Mouse (Mus musculus) layer of hippocampus, postnatal 10 days (tissue): ENCODE results near the gene Orai3. TPM values are rescaled to one million over a fixed set of nuclear protein-coding genes. Genes with fewer than 3 reads are reported as not detected.

Source experiments
- DNase-seq, 2 experiments: peaks; one replicate each; pipeline ENCODE4 v3.0.0; 2021; ENCODE audit warnings: low spot score in 2 of 2
- total RNA-seq, 2 experiments: library from RNA; stranded (reverse); gene quantifications; 2 replicates each; pipeline ENCODE4 v1.2.3; 2021

Orai3 gene
- total RNA-seq, 2 experiments from 2014 or later = 18.5 to 19.1 TPM

DNA sequence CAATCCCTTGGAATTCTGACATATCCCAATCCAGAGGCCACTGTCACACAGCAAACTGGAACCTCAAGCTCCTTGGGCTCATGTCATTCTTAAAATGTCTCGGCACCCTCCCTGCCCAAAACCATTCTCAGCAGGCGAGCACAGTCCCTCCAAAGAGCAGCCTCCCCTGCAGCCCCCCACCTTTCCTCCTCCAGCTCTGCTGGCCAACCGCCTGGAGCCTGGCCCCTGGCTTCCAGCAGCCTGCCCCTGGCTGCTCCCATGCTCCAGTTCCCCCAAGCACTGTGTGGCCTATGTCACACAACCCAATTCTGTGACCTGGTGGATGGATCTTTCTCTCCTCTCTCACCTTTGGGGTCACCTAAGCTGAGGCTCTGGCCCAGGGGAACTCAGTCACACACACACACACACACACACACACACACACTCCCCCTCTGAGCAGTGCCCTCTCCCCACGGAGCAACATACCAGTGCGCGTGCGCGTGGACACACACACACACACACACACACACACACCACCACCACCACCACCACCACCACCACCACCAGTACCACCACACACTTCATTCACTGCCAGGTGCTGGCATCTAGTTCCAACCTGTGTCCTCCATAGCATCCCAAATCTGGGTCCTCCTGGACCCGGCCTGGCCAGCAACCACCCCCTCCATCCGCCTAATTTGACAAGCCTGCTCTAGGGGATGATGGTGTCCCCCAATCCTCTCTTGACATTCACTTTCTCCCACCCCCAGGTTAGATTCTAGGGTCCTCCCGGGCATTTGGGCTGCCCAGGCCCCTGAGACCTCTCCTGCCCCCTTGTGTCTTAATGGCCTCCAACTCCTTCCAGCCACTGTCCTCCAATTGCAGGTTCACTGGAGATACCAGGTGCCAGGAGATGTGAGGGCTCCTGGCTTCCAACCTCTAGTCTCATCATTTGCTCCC lies 53.9 kb downstream of the Orai3 start:
- DNase-seq = no peak

DNA sequence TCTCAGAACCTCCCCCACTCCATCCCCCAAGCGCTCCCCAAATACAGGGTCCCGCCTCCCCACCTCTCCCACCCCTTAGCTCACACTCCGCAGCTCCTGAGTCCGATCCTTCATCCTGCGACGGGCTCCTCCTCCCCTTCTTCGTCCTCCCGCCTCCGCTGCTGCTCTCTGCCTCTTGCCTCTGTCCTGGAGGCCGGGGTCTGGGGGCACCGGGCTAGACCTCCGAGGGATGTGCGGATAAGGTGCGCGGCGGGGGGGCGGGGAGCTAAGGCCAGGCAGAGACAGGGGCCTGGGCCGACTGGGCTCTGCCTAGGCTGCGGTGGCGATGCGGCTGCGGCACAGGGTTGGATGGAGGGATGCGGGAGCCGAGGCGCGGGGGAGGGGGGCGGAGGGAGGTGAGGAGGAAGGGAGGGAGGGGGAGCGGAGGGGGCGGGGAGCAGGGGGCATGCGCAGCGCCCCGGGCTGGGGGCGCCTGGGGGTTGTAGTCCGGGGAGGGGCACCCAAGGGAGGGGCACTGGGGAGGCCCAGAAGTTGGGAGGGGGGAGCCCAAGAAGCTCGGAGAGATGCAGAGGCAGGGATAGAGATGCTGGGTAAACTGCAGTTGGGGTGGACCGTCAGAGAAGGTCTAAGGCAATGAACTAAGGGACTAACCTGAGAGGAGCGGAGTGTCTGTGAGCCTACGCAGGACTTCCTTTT lies 54.7 kb downstream of the Orai3 start, which contains the start of the genes Stx4a and Stx1b:
TSS of gene Stx4a (plus strand) at position 119 of the 696 bp plus-strand sequence.
TSS of gene Stx1b (minus strand) at position 374 of the 696 bp plus-strand sequence.
- peak; percentile 72 to 79 for DNase-seq

Other genes starting within 250 kb of the Orai3 start
- gene Tmem265, start 208.4 kb upstream of the Orai3 start, total RNA-seq = 1 to 10 TPM in 1 of 2 experiments, under 1 TPM in 1; 0.80 to 2.4 TPM
- gene Phkg2, start 196.5 kb upstream of the Orai3 start, total RNA-seq = 10 to 100 TPM; 69.4 to 76.3 TPM
- gene Ccdc189, start 181.2 kb upstream of the Orai3 start, total RNA-seq = 10 to 100 TPM; 10.5 to 11.2 TPM
- gene Rnf40, start 181.0 kb upstream of the Orai3 start, total RNA-seq = 10 to 100 TPM; 70.6 to 71.3 TPM
- gene Zfp629, start 154.0 kb upstream of the Orai3 start, total RNA-seq = 10 to 100 TPM; 25.1 to 31.8 TPM
- 10 to 100 TPM; 38.6 TPM for gene Bcl7c, start 60.9 kb upstream of the Orai3 start, total RNA-seq
- gene Ctf1, start 57.1 kb upstream of the Orai3 start, total RNA-seq = 1 to 10 TPM; 4.3 to 5.3 TPM
- gene Ctf2, start 37.6 kb upstream of the Orai3 start, total RNA-seq = not detected
- 10 to 100 TPM; 86.8 to 92.2 TPM for gene Fbxl19, start 25.3 kb upstream of the Orai3 start, total RNA-seq
- gene Setd1a, start 6.9 kb downstream of the Orai3 start, total RNA-seq = 10 to 100 TPM; 35.5 to 40.3 TPM
- gene Gm49388, start 15.8 kb downstream of the Orai3 start, total RNA-seq = 1 to 10 TPM; 2.9 to 4.6 TPM
- 1 to 10 TPM; 4.8 to 5.1 TPM for gene Hsd3b7, start 30.8 kb downstream of the Orai3 start, total RNA-seq
- gene Stx4a, start 54.5 kb downstream of the Orai3 start, total RNA-seq = 10 to 100 TPM; 46.9 to 53.6 TPM
- 100 to 1,000 TPM; 292 to 296 TPM for gene Stx1b, start 54.7 kb downstream of the Orai3 start, total RNA-seq
- gene Zfp646, start 106.4 kb downstream of the Orai3 start, total RNA-seq = 10 to 100 TPM; 28.6 to 30.2 TPM
- 10 to 100 TPM; 22.9 to 25.3 TPM for gene Zfp668, start 107.0 kb downstream of the Orai3 start, total RNA-seq
- gene Prss53, start 121.2 kb downstream of the Orai3 start, total RNA-seq = 1 to 10 TPM in 1 of 2 experiments, under 1 TPM in 1; 0.96 to 1.1 TPM
- not detected for gene Gm21974, start 125.6 kb downstream of the Orai3 start, total RNA-seq
- 10 to 100 TPM; 25.0 to 26.3 TPM for gene Vkorc1, start 125.8 kb downstream of the Orai3 start, total RNA-seq
- gene Bckdk, start 134.3 kb downstream of the Orai3 start, total RNA-seq = 10 to 100 TPM; 45.9 to 48.6 TPM
- gene Kat8, start 142.7 kb downstream of the Orai3 start, total RNA-seq = 10 to 100 TPM; 25.8 to 28.2 TPM
- gene Prss8, start 160.3 kb downstream of the Orai3 start, total RNA-seq = 1 to 10 TPM; 1.7 to 1.8 TPM
- gene Prss36, start 176.9 kb downstream of the Orai3 start, total RNA-seq = 10 to 100 TPM; 15.0 to 17.0 TPM
- gene Fus, start 197.6 kb downstream of the Orai3 start, total RNA-seq = 100 to 1,000 TPM; 423 to 445 TPM
- 1 to 10 TPM; 3.2 to 4.5 TPM for gene Pycard, start 224.1 kb downstream of the Orai3 start, total RNA-seq
- gene Trim72, start 234.1 kb downstream of the Orai3 start, total RNA-seq = under 1 TPM; 0.40 to 0.55 TPM